Mouse (Mus musculus) G1E (cell line): ENCODE measurements around the gene Prdm10. TPM values are rescaled to one million over a fixed set of nuclear protein-coding genes. Genes with fewer than 3 reads are reported as not detected.

Experiments
- ATAC-seq: 2 replicates; pipeline ENCODE4 v1.8.0; 2016; ENCODE audit warnings: mild to moderate bottlenecking; ENCODE audit not compliant: insufficient number of reproducible peaks, poor library complexity, low FRiP score, severe bottlenecking; ENCODE audit errors: extremely low read depth
- DNase-seq: peaks from one replicate; pipeline ENCODE4 v3.0.0; 2012; ENCODE audit warnings: low spot score
- H3K27me3 ChIP-seq: 2 replicates; pipeline ENCODE4 v1.6.1; 2012; ENCODE audit warnings: mild to moderate bottlenecking, low read length, inconsistent platforms; ENCODE audit not compliant: insufficient read depth
- H3K36me3 ChIP-seq: replicated peaks from 2 replicates; pipeline ENCODE3; 2012; ENCODE audit warnings: mild to moderate bottlenecking, inconsistent platforms
- H3K4me1 ChIP-seq: 2 replicates; pipeline ENCODE4 v1.6.1; 2012; ENCODE audit warnings: low read depth, low read length, inconsistent platforms, mixed read lengths; ENCODE audit not compliant: insufficient read depth
- H3K4me3 ChIP-seq: 2 replicates; pipeline ENCODE4 v1.5.1; 2012; ENCODE audit warnings: low read depth, mild to moderate bottlenecking, inconsistent platforms, low read length, moderate library complexity, mixed read lengths
- H3K9me3 ChIP-seq: replicated peaks from 2 replicates; pipeline ENCODE4 v1.6.1; 2012; ENCODE audit warnings: inconsistent platforms
- CTCF ChIP-seq: IDR thresholded peaks from 2 replicates; pipeline ENCODE4 v1.5.1; 2012; ENCODE audit warnings: low read depth, low read length, inconsistent platforms, mixed read lengths
- GATA1 ChIP-seq: IDR thresholded peaks from 2 replicates; pipeline ENCODE4 v1.6.1; 2012; ENCODE audit warnings: borderline replicate concordance, low read length, inconsistent platforms, mixed read lengths
- GATA2 ChIP-seq: IDR thresholded peaks from 2 replicates; pipeline ENCODE4 v1.6.1; 2012; ENCODE audit warnings: low read depth, low read length, inconsistent platforms, borderline replicate concordance
- POLR2AphosphoS5 ChIP-seq: IDR thresholded peaks from 2 replicates; pipeline ENCODE4 v1.6.1; 2012; ENCODE audit warnings: low read depth, low read length, inconsistent platforms; ENCODE audit not compliant: insufficient replicate concordance
- TAL1 ChIP-seq: conservative IDR thresholded peaks from 2 replicates; pipeline ENCODE4 v1.6.1; 2012; ENCODE audit warnings: low read depth, low read length, inconsistent platforms, mixed read lengths
- polyA plus RNA-seq: library from polyadenylated mRNA; stranded (reverse); fragments of >175 nt; gene quantifications from 2 replicates; pipeline ENCODE4 v1.2.3, GENCODE M21; 2012
- total RNA-seq, 2 experiments: library from RNA; stranded (forward) in 1 of 2; stranded (reverse) in 1 of 2; fragments of 200-1000 nt in 1 of 2; fragments of >200 nt in 1 of 2; fragmentation: Nextera tagmentation in 1 of 2; gene quantifications; 2 replicates each; pipeline ENCODE4 v1.2.3; 2014 to 2017

Gene Prdm10
- total and polyA plus RNA-seq, 3 experiments: 5.3 to 19.9 (median 9.9) TPM

- Histone ChIP-seq H3K27me3 (no peaks in the 10 kb centered on the region), H3K36me3 (no peaks in the 10 kb centered on the region), H3K9me3 (no peaks in the 10 kb centered on the region), H3K4me3 (no peak overlapping the region), H3K4me1 (peaks cover 80% of the 10 kb centered on the region)
- ATAC-seq (no peak), DNase-seq (no peak)
- TF ChIP-seq GATA2 (no peak), TAL1 (no peak), POLR2AphosphoS5 (no peak), GATA1 (no peak), CTCF (no peak)
Measured at GRCm38 (mm10) chr9:31258237-31258636, 22.1 kb upstream of the Prdm10 start.

- ATAC-seq: 0 out of 2 replicates have a peak, but pooled peaks have one; percentile 12
- peaks cover 69% of the 10 kb centered on the region for H3K4me1 ChIP-seq
Measured at GRCm38 (mm10) chr9:31260219-31260618, 20.1 kb upstream of the Prdm10 start.

GRCm38 (mm10) chr9:31262226-31263105, 17.9 kb upstream of the Prdm10 start:
- TF ChIP-seq GATA1 (no peak), GATA2 (no peak)
- no peaks in the 10 kb centered on the region for H3K27me3 ChIP-seq
- no peaks in the 10 kb centered on the region for H3K9me3 ChIP-seq
- H3K36me3 ChIP-seq: no peaks in the 10 kb centered on the region
- ATAC-seq (no peak), DNase-seq (no peak)
- no peak overlapping the region; the same call in 1 of the 2 replicates for H3K4me3 ChIP-seq
- peaks cover 76% of the 10 kb centered on the region for H3K4me1 ChIP-seq

More at GRCm38 (mm10) chr9:31260219-31260618, 20.1 kb upstream of the Prdm10 start:
- H3K36me3 ChIP-seq: no peaks in the 10 kb centered on the region
- no peak for TF ChIP-seq GATA1
- TF ChIP-seq GATA2: no peak
- TF ChIP-seq POLR2AphosphoS5: no peak
- no peak for TF ChIP-seq TAL1
- TF ChIP-seq CTCF: no peak
- H3K9me3 ChIP-seq: no peaks in the 10 kb centered on the region
- no peak for DNase-seq
- H3K4me3 ChIP-seq: no peak overlapping the region
- no peaks in the 10 kb centered on the region for H3K27me3 ChIP-seq

GRCm38 (mm10) chr9:31266013-31266659, 14.2 kb upstream of the Prdm10 start:
- H3K36me3 ChIP-seq: no peaks in the 10 kb centered on the region
- no peak for TF ChIP-seq GATA1
- TF ChIP-seq CTCF: no peak
- TF ChIP-seq POLR2AphosphoS5: no peak
- TF ChIP-seq TAL1: no peak
- no peak for TF ChIP-seq GATA2
- peak; percentile 21 for DNase-seq
- no peaks in the 10 kb centered on the region for H3K27me3 ChIP-seq
- no peaks in the 10 kb centered on the region for H3K9me3 ChIP-seq
- no peak overlapping the region for H3K4me3 ChIP-seq
- no peak for ATAC-seq
- H3K4me1 ChIP-seq: peaks cover 48% of the 10 kb centered on the region

GRCm38 (mm10) chr9:31271221-31272015, 8.9 kb upstream of the Prdm10 start:
- H3K4me1 ChIP-seq: peaks cover 40% of the 10 kb centered on the region

GRCm38 (mm10) chr9:31272160-31272559, 8.2 kb upstream of the Prdm10 start:
- no peak for DNase-seq
- peaks cover 33% of the 10 kb centered on the region for H3K4me1 ChIP-seq

More at GRCm38 (mm10) chr9:31271221-31272015, 8.9 kb upstream of the Prdm10 start:
- Histone ChIP-seq H3K36me3 (no peaks in the 10 kb centered on the region), H3K9me3 (no peaks in the 10 kb centered on the region), H3K4me3 (no peak overlapping the region), H3K27me3 (no peaks in the 10 kb centered on the region)
- no peak for TF ChIP-seq POLR2AphosphoS5
- TF ChIP-seq GATA1: no peak
- no peak for ATAC-seq
- no peak for DNase-seq

More at GRCm38 (mm10) chr9:31272160-31272559, 8.2 kb upstream of the Prdm10 start:
- H3K4me3 ChIP-seq: no peak overlapping the region
- no peaks in the 10 kb centered on the region for H3K36me3 ChIP-seq
- no peaks in the 10 kb centered on the region for H3K9me3 ChIP-seq
- no peak for TF ChIP-seq CTCF
- TF ChIP-seq TAL1: peak; percentile 74
- no peaks in the 10 kb centered on the region for H3K27me3 ChIP-seq
- ATAC-seq: peak; percentile 45; the same call in 1 of the 2 replicates
